Mouse (Mus musculus) ES-E14 (cell line): ENCODE data around the gene Bag5.

ENCODE experiments used
- CHD2 ChIP-seq: IDR thresholded peaks from 2 replicates; pipeline ENCODE4 v1.6.1; 2014; ENCODE audit warnings: mild to moderate bottlenecking, low read depth, low read length, inconsistent platforms
- MAFK ChIP-seq: IDR thresholded peaks from 2 replicates; pipeline ENCODE4 v1.6.1; 2014; ENCODE audit warnings: mild to moderate bottlenecking, low read depth, low read length, inconsistent platforms; ENCODE audit not compliant: insufficient read depth
- ZC3H11A ChIP-seq: IDR thresholded peaks from 2 replicates; pipeline ENCODE4 v1.6.1; 2012; ENCODE audit warnings: low read depth, mild to moderate bottlenecking, inconsistent platforms, low read length, borderline replicate concordance

GRCm38 (mm10) chr12:111665041-111665880 is 47.8 kb downstream of the Bag5 start:
- TF ChIP-seq CHD2 (no peak), ZC3H11A (no peak), MAFK (no peak)
